Mouse (Mus musculus): ENCODE data around the gene Tmem135.

DNA sequence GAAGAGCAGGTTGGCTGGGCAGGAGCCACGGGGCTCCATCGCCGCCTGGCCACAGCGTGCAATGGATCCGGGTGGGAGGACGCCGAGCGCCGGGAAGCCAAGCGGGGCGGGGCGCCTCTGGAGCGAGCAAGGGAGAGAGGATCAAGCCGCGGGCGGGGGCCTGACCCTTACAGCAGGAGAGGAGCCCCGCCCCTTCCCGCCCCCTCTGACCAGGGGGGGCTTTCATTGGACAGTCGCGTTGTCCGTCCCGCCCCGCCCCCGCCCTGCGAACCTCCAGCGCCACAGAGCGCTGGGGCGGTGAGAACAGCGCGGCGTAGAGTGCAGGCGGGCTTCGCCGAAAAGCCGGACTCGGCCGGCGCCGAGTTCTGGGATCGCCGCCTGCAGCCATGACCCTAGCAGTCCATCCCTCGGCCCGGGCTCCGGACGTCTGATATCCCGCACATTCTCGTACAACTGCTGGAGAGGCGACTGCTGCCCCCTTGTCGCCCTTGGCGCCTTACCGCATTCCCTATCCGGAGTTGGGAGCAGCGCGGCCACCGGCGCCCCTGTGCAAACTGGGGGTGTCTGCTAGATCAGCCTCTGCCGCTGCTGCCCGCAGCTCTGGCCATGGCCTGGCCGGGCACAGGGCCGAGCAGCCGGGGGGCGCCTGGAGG lies at the start of gene Tmem135, which contains the start of gene Fzd4:
- TF ChIP-seq CTCF (IDR thresholded peaks at IDR 0.05; ENCODE audit: low read depth, low read length) (no peak), GATA1 (IDR thresholded peaks at IDR 0.05; ENCODE audit: borderline replicate concordance, low read length) (no peak), TAL1 (conservative IDR thresholded peaks at IDR 0.05; ENCODE audit: low read depth, low read length) (no peak), GATA2 (IDR thresholded peaks at IDR 0.05; ENCODE audit: borderline replicate concordance, low read depth, low read length) (no peak)

Data from G1E (cell line).